In genomic region chr10:119031282-119032275, GRCm38 (mm10) we compare ENCODE assay signal across 13 mouse cellular contexts.
DNase-seq lines count a peak whose midpoint lies in the region; ATAC-seq lines count a peak whose summit lies in the region.
"Had no signal": no experiment of that assay in that cellular context is flagged by ENCODE, and none has a peak within 500 bp of the region (broad histone marks: within the 10 kb centered on the region; RNA-seq: fewer than 3 reads in every experiment).

No protein-coding gene starts in this region.

- H3K4me1 ChIP-seq in midbrain, embryonic 10.5 days, result peaks cover 4% of the 10 kb centered on the region; the same call in 1 of the 2 replicates

- 85% methylated on average over 16 of the region's 16 CpGs for WGBS in midbrain, embryonic 10.5 days

- intact Hi-C loops in left cerebral cortex, postnatal 10 days (cut with DNase I), result no loop called here

- no peak overlapping the region for H3K4me3 ChIP-seq in midbrain, embryonic 10.5 days
- H3K4me3 ChIP-seq: heart, adult 2 months; hindbrain, embryonic 12.5 days; limb, embryonic 13.5 days had no signal

- DNase-seq in left cerebral cortex, adult 11 months (ENCODE audit: low spot score), result peak; percentile 38
- DNase-seq in left cerebral cortex, postnatal 10 days (ENCODE audit: extremely low spot score in 1 of 2, low spot score in 2 of 2), result no peak
- DNase-seq in kidney, postnatal 10 days, result peak; percentile 40
- DNase-seq in right cerebral cortex, postnatal 36 days (ENCODE audit: low spot score in 2 of 2), result peak; percentile 46 to 73
- no peak for DNase-seq in midbrain, embryonic 10.5 days (ENCODE audit: low spot score)
- no peak for DNase-seq in retina, embryonic 14.5 days (ENCODE audit: low spot score)
- DNase-seq: cerebellum, postnatal 25 days; heart, adult 2 months had no signal

- peak; percentile 77 for ATAC-seq in activated CD4-positive, CD25-positive, alpha-beta regulatory T cell, adult 4 months
- ATAC-seq in megakaryocyte, adult 5-6 weeks (ENCODE audit: poor library complexity, severe bottlenecking), result no peak

- no peaks in the 10 kb centered on the region for H3K27me3 ChIP-seq in midbrain, embryonic 10.5 days (ENCODE audit: low read depth, poor library complexity, severe bottlenecking)
- H3K27me3 ChIP-seq: hindbrain, embryonic 12.5 days; limb, embryonic 13.5 days had no signal

- no peaks in the 10 kb centered on the region for H3K36me3 ChIP-seq in midbrain, embryonic 10.5 days
- H3K36me3 ChIP-seq: G1E; hindbrain, embryonic 12.5 days; limb, embryonic 13.5 days had no signal

- no peaks in the 10 kb centered on the region for H3K9me3 ChIP-seq in midbrain, embryonic 10.5 days (replicated peaks)
- H3K9me3 ChIP-seq: G1E; hindbrain, embryonic 12.5 days; limb, embryonic 13.5 days had no signal

- no peak overlapping the region for H3K27ac ChIP-seq in midbrain, embryonic 10.5 days (replicated peaks)
- H3K27ac ChIP-seq: heart, adult 2 months; hindbrain, embryonic 12.5 days; limb, embryonic 13.5 days had no signal

Comparison
In these comparisons a context has a peak if more than half of its experiments do, and no peak if none do; other contexts are left out.
1. DNase-seq: peak in left cerebral cortex, adult 11 months (single experiment), kidney, postnatal 10 days (single experiment) and right cerebral cortex, postnatal 36 days (2 of 2); none in left cerebral cortex, postnatal 10 days (0 of 2), midbrain, embryonic 10.5 days (single experiment) and retina, embryonic 14.5 days (single experiment).